Mouse (Mus musculus) cerebral cortex, adult 2 months (tissue): ENCODE data around the gene Usp4.

Source experiments
- WGBS: fragments of 180-500 bp; shearing (Covaris S2); methylation state at CpG from one replicate; pipeline ENCODE4 v1.1.7; 2018; 5-methylcytosine and 5-hydroxymethylcytosine counted together

Usp4 gene

GRCm38 (mm10) chr9:108347540-108348289 lies at the start of gene Usp4:
Gene Usp4, plus strand, starts transcription at chr9:108347853.
- WGBS: under 1% methylated on average over 75 of the region's 75 CpGs

GRCm38 (mm10) chr9:108301853-108302252 lies 45.8 kb upstream of the Usp4 start:
- 84% methylated on average over 3 of the region's 3 CpGs for WGBS

GRCm38 (mm10) chr9:108304716-108305115 lies 42.9 kb upstream of the Usp4 start:
- 77% methylated on average over 4 of the region's 4 CpGs for whole genome bisulfite sequencing

GRCm38 (mm10) chr9:108305170-108305569 lies 42.5 kb upstream of the Usp4 start:
- WGBS: 0% methylated on average over 1 of the region's 1 CpGs

GRCm38 (mm10) chr9:108305629-108306520 lies 41.8 kb upstream of the Usp4 start, which contains the start of the genes Rhoa and Tcta:
Gene Rhoa, plus strand, starts transcription at chr9:108306129.
Gene Tcta, minus strand, starts transcription at chr9:108306160.
- WGBS: under 1% methylated on average over 81 of the region's 81 CpGs

GRCm38 (mm10) chr9:108306571-108306980 lies 41.1 kb upstream of the Usp4 start:
- WGBS: 2% methylated on average over 51 of the region's 51 CpGs

GRCm38 (mm10) chr9:108307021-108307807 lies 40.4 kb upstream of the Usp4 start:
- WGBS: 3% methylated on average over 12 of the region's 12 CpGs

GRCm38 (mm10) chr9:108308141-108308540 lies 39.5 kb upstream of the Usp4 start:
- 18% methylated on average over 2 of the region's 2 CpGs for WGBS

- 92% methylated on average over 3 of the region's 3 CpGs for WGBS
Observed at GRCm38 (mm10) chr9:108317572-108317971, 30.1 kb upstream of the Usp4 start.

- WGBS: 40% methylated on average over 2 of the region's 2 CpGs
Observed at GRCm38 (mm10) chr9:108318462-108318861, 29.2 kb upstream of the Usp4 start.

GRCm38 (mm10) chr9:108322054-108322453 lies 25.6 kb upstream of the Usp4 start:
- WGBS: 81% methylated on average over 7 of the region's 7 CpGs

GRCm38 (mm10) chr9:108324784-108325183 lies 22.9 kb upstream of the Usp4 start:
- WGBS: 51% methylated on average over 1 of the region's 1 CpGs

- WGBS: 89% methylated on average over 2 of the region's 2 CpGs
Observed at GRCm38 (mm10) chr9:108325811-108326210, 21.8 kb upstream of the Usp4 start.

GRCm38 (mm10) chr9:108337848-108338550 lies 9.7 kb upstream of the Usp4 start:
- WGBS: 53% methylated on average over 10 of the region's 10 CpGs

- 25% methylated on average over 6 of the region's 6 CpGs for WGBS
Observed at GRCm38 (mm10) chr9:108338551-108338885, 9.1 kb upstream of the Usp4 start.

- under 1% methylated on average over 49 of the region's 49 CpGs for WGBS
Observed at GRCm38 (mm10) chr9:108338886-108339781, 8.5 kb upstream of the Usp4 start, which contains the start of gene Gpx1. Gene Gpx1, plus strand, starts transcription at chr9:108338903.

- 19% methylated on average over 20 of the region's 20 CpGs for WGBS
Observed at GRCm38 (mm10) chr9:108339886-108340257, 7.8 kb upstream of the Usp4 start.

GRCm38 (mm10) chr9:108340258-108341138 lies 7.2 kb upstream of the Usp4 start:
- WGBS: 64% methylated on average over 10 of the region's 10 CpGs

GRCm38 (mm10) chr9:108341139-108341475 lies 6.5 kb upstream of the Usp4 start:
- 89% methylated on average over 5 of the region's 5 CpGs for WGBS
